Mouse (Mus musculus) G1E-ER4 (cell line): ENCODE results near the gene Gtsf1l. TPM values are rescaled to one million over a fixed set of nuclear protein-coding genes. Genes with fewer than 3 reads are reported as not detected.

ENCODE experiments used
- GATA1 ChIP-seq: IDR thresholded peaks from one replicate; pipeline ENCODE4 v1.8.0; 2012; ENCODE audit warnings: low read length, inconsistent platforms
- polyA plus RNA-seq: library from polyadenylated mRNA; stranded (reverse); fragments of >175 nt; gene quantifications from 2 replicates; pipeline ENCODE4 v1.2.3, GENCODE M21; 2012

Gene Gtsf1l
- polyA plus RNA-seq, 1 experiment, result not detected

GRCm38 (mm10) chr2:163067233-163067632 lies 20.4 kb downstream of the Gtsf1l start:
- TF ChIP-seq GATA1, result no peak

DNA sequence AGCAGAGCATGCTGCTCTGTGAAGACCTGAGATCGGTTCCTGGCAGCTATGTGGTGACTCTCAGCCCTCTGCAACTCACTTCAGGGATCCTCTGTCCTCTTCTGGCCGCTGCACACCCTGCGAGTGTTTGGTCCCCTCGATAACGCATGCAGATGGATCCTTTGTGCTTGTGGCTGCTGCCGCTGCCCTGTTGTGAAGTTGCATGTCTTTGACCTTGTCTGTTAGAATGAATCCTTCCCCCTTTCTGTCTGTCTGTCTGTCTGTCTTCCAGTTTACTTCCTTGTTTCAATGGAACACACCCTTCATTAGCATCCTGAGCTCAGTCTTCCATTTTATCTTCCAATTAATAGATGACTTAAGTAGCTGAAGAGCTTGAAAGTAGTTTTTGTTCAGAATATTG lies 21.3 kb downstream of the Gtsf1l start:
- no peak for TF ChIP-seq GATA1

GRCm38 (mm10) chr2:163062119-163062508 lies 25.5 kb downstream of the Gtsf1l start:
- TF ChIP-seq GATA1, result no peak

DNA sequence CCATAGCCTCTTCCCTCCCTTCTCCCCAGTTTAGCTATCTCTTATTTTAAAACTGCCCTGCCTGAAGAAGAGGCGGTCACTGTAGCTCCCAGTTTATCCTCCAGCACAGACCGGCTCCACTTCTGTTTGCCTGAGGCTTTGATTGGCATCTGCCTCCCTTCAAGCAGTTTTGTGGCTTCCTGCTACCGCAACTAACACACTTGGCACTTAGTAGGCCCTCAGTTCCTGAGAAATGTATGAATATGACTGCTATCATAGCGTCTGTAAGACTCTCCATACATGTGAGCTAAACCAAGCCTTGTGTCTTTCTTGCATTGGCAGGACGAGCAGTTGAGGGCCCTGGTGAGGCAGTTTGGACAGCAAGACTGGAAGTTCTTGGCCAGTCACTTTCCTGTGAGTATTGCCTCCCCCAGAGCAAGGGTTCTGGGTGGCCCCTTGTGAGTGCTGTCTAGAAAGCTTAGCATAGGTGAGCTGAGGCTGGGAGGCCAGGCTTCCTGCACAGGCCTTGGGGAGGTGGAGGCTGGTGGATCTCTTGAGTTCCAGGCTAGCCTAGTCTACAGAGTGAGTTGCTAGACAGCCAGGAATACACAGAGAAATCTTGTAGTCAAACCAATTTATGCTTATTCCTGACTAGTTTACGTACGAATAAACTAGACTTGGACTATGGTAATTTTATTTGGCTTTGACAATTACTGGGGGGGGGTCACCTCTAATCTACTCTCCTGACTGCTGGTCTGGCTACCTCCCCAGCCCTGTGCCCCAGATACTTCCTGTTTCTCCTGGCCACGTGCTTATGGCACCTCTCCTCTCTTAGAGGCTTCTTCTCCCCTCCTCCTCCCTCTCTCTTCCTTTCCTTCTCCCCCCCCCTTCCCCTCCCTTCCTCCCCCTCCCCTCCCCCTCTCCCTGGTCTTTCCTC lies 26.2 kb downstream of the Gtsf1l start:
- TF ChIP-seq GATA1, result no peak

GRCm38 (mm10) chr2:163060630-163061029 lies 27.0 kb downstream of the Gtsf1l start:
- TF ChIP-seq GATA1, result no peak

GRCm38 (mm10) chr2:163056584-163056983 lies 31.1 kb downstream of the Gtsf1l start:
- TF ChIP-seq GATA1, result no peak

- TF ChIP-seq GATA1, result no peak
Observed at GRCm38 (mm10) chr2:163055715-163056114, 31.9 kb downstream of the Gtsf1l start.

GRCm38 (mm10) chr2:163054891-163055494 lies 32.7 kb downstream of the Gtsf1l start:
- no peak for TF ChIP-seq GATA1

- TF ChIP-seq GATA1, result no peak
Observed at GRCm38 (mm10) chr2:163054335-163054840, 33.3 kb downstream of the Gtsf1l start, which contains the start of gene Mybl2. Gene Mybl2 (plus strand): TSS chr2:163054687.

- TF ChIP-seq GATA1, result no peak
Observed at GRCm38 (mm10) chr2:163052826-163053225, 34.8 kb downstream of the Gtsf1l start.

DNA sequence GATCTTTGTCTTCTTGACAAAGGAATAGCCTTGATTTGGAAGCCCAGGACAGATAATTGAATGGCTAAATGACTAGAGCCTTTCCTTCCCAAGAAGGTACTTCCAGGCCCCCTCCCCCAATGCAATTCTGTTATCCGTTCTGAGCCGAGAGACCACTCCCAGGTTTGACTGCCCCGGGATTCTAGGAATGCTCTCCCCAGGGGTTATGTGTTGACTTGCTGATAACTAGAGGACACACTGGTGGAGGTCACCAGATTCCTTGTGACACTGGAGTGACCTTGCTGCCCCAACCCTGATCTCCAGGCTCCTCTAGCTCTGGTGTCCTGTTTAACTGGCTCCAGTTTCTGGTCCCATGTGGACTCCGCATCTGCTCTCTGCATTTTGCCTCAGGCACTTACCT lies 35.6 kb downstream of the Gtsf1l start:
- TF ChIP-seq GATA1, result no peak

DNA sequence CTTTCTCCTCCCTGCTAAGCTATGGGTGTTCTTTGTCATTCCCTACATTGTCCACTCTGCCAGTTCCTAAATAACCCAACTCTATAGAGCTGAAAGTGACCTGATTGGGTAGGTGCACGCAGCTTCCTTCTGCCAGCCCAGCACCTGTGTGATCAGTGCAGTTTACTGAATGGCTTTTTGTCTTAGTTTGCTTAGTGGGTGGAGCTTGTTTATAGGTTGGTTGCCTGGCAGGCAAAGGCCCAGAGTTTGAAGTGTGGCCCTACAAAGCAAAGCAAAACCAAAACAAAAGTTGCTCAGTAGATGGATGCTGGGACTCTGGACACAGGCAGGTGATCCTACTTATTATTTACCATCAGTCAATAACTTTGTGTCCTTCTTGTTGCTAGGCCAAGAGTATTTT lies 36.0 kb downstream of the Gtsf1l start:
- TF ChIP-seq GATA1, result no peak

- TF ChIP-seq GATA1, result no peak
Observed at GRCm38 (mm10) chr2:163049116-163049515, 38.5 kb downstream of the Gtsf1l start.

DNA sequence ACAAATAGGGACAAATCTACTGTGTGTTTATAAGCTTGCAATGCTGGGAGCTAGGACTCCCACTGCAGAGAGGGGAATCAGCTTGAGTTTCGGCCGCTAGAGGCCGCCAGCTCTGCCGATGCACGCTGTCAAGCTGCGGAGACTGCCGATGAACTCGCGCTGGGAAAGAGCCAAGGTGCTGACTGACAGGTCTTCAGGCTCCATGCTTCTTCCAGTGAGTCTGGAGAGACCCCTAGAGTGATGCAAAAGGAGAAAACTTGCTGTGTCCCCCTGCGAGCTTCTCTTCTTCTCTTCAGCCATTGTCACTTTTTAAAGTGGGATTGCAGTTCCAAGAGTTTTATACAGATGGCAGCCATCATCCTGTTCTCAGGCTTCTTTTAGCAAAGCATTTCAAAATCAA lies 39.5 kb downstream of the Gtsf1l start:
- no peak for TF ChIP-seq GATA1

DNA sequence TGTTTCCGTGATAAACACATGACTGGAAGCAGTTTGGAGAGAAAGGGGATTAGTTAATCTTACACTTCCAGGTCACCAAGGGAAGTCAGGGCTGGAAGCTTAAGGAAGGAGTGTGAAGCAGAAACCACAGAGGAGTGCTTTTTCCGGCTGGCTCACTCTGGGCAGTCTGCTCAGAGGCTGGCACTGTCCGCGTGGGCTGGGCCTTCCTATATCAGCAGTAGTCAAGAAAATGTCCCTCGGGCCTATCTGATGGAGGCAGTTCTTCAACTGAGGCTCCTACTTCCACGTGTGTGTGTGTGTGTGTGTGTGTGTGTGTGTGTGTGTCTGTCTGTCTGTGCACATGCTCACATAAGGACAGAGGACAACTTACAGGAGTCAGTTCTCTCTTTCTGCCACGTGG lies 47.7 kb downstream of the Gtsf1l start:
- no peak for TF ChIP-seq GATA1

Other genes with a start within 250 kb of the Gtsf1l start
- gene Srsf6, start 156.3 kb downstream of the Gtsf1l start, polyA plus RNA-seq, result 101 and 133 TPM in 2 replicates
- not detected in 2 replicates for gene L3mbtl1, start 144.4 kb downstream of the Gtsf1l start, polyA plus RNA-seq
- not detected in 2 replicates for gene Sgk2, start 100.5 kb downstream of the Gtsf1l start, polyA plus RNA-seq
- 4.7 and 5.7 TPM in 2 replicates for gene Ift52, start 70.5 kb downstream of the Gtsf1l start, polyA plus RNA-seq
- gene Mybl2, start 33.2 kb downstream of the Gtsf1l start, polyA plus RNA-seq, result 100 and 130 TPM in 2 replicates
- 2.3 and 3.6 TPM in 2 replicates for gene Tox2, start 115.3 kb upstream of the Gtsf1l start, polyA plus RNA-seq